Mouse (Mus musculus) midbrain, embryonic 14.5 days (tissue): ENCODE data around the gene Gm20683. TPM values are rescaled to one million over a fixed set of nuclear protein-coding genes. Genes with fewer than 3 reads are reported as not detected.

Experiments used
- ATAC-seq: fragments of 200-750 bp; cut with Nextera tagmentation; 2 replicates; pipeline ENCODE4 v1.8.0; 2017; ENCODE audit warnings: moderate number of reproducible peaks, moderate library complexity; ENCODE audit not compliant: low FRiP score, low TSS enrichment
- DNase-seq: peaks from one replicate; pipeline ENCODE4 v3.0.0-alpha.2; 2015
- H3K27ac ChIP-seq: fragments of 300-500 bp; sonication (generic); replicated peaks from 2 replicates; pipeline ENCODE4 v1.5.1; 2014; ENCODE audit warnings: mild to moderate bottlenecking, low read depth, low read length, moderate library complexity
- H3K27me3 ChIP-seq: fragments of 300-500 bp; sonication (generic); 2 replicates; pipeline ENCODE4 v1.6.1; 2014; ENCODE audit warnings: low read length, control low read depth, mixed read lengths; ENCODE audit not compliant: control insufficient read depth, insufficient read depth
- H3K36me3 ChIP-seq: fragments of 300-500 bp; sonication (generic); 2 replicates; pipeline ENCODE4 v1.6.1; 2014; ENCODE audit warnings: low read length, control low read depth; ENCODE audit not compliant: control insufficient read depth, insufficient read depth
- H3K4me1 ChIP-seq: fragments of 300-500 bp; sonication (generic); 2 replicates; pipeline ENCODE4 v1.6.1; 2014; ENCODE audit warnings: mild to moderate bottlenecking, antibody characterized with exemption, low read length, control low read depth; ENCODE audit not compliant: control insufficient read depth, insufficient read depth
- H3K4me2 ChIP-seq: fragments of 300-500 bp; sonication (generic); 2 replicates; pipeline ENCODE4 v1.6.1; 2014; ENCODE audit warnings: mild to moderate bottlenecking, low read length, moderate library complexity
- H3K4me3 ChIP-seq: fragments of 300-500 bp; sonication (generic); replicated peaks from 2 replicates; pipeline ENCODE4 v1.5.1; 2014; ENCODE audit warnings: low read depth, low read length
- H3K9ac ChIP-seq: fragments of 300-500 bp; sonication (generic); replicated peaks from 2 replicates; pipeline ENCODE4 v1.6.1; 2014; ENCODE audit warnings: mild to moderate bottlenecking, low read length, moderate library complexity
- H3K9me3 ChIP-seq: fragments of 300-500 bp; sonication (generic); 2 replicates; pipeline ENCODE4 v1.6.1; 2016; ENCODE audit warnings: low read length, control low read depth, mixed read lengths; ENCODE audit not compliant: control insufficient read depth
- WGBS: fragments of 180-500 bp; shearing (Covaris S2); extraction: QIAGEN DNeasy Blood & Tissue Kit; methylation state at CpG from one replicate; pipeline ENCODE4 v1.1.7; 2014; 5-methylcytosine and 5-hydroxymethylcytosine counted together
- polyA plus RNA-seq: library from polyadenylated mRNA; unstranded; fragments of >200 nt; fragmentation: Nextera tagmentation; extraction: Ambion mirVana; gene quantifications from 2 replicates; pipeline ENCODE4 v1.2.1, GENCODE M21; 2014

The Gm20683 gene
- polyA plus RNA-seq, 1 experiment from 2014 or later, result 8.0 TPM

GRCm38 (mm10) chr17:25880913-25881641 is 39.5 kb upstream of the Gm20683 start:
- no peaks in the 10 kb centered on the region for H3K9me3 ChIP-seq
- H3K4me1 ChIP-seq, result peaks cover 31% of the 10 kb centered on the region
- H3K36me3 ChIP-seq, result peaks cover 58% of the 10 kb centered on the region
- no peak overlapping the region for H3K4me3 ChIP-seq
- H3K9ac ChIP-seq, result peak overlapping the region; percentile 7; the same call in 1 of the 2 replicates
- 4% methylated on average over 5 of the region's 5 CpGs for WGBS
- H3K27me3 ChIP-seq, result no peaks in the 10 kb centered on the region
- peak; percentile 65 for DNase-seq
- H3K27ac ChIP-seq, result peak overlapping the region; percentile 27; the same call in 1 of the 2 replicates
- no peak overlapping the region for H3K4me2 ChIP-seq
- no peak for ATAC-seq

GRCm38 (mm10) chr17:25880196-25880910 is 38.8 kb upstream of the Gm20683 start, which contains the start of gene Wfikkn1:
Gene Wfikkn1 (minus strand): TSS chr17:25880858.
- Histone ChIP-seq H3K27me3 (no peaks in the 10 kb centered on the region), H3K4me2 (no peak within 1 kb of the TSS), H3K9me3 (no peaks in the 10 kb centered on the region), H3K9ac (peak within 1 kb of the TSS; percentile 7; the same call in 1 of the 2 replicates), H3K36me3 (peaks cover 57% of the 10 kb centered on the region), H3K4me3 (no peak within 1 kb of the TSS), H3K4me1 (peaks cover 34% of the 10 kb centered on the region), H3K27ac (peak within 1 kb of the TSS; percentile 27; the same call in 1 of the 2 replicates)
- no peak for ATAC-seq
- WGBS, result 19% methylated on average over 5 of the region's 5 CpGs
- no peak for DNase-seq

GRCm38 (mm10) chr17:25879750-25880149 is 38.2 kb upstream of the Gm20683 start:
- peaks cover 51% of the 10 kb centered on the region for H3K36me3 ChIP-seq
- no peak overlapping the region for H3K27ac ChIP-seq
- H3K4me3 ChIP-seq, result no peak overlapping the region
- no peaks in the 10 kb centered on the region for H3K9me3 ChIP-seq
- DNase-seq (no peak), ATAC-seq (no peak)
- peaks cover 34% of the 10 kb centered on the region for H3K4me1 ChIP-seq
- no peaks in the 10 kb centered on the region for H3K27me3 ChIP-seq
- no peak overlapping the region for H3K9ac ChIP-seq
- H3K4me2 ChIP-seq, result no peak overlapping the region
- 64% methylated on average over 8 of the region's 8 CpGs for WGBS

GRCm38 (mm10) chr17:25879261-25879660 is 37.7 kb upstream of the Gm20683 start:
- 40% methylated on average over 4 of the region's 4 CpGs for WGBS
- H3K4me3 ChIP-seq, result no peak overlapping the region
- no peak overlapping the region for H3K9ac ChIP-seq
- H3K27ac ChIP-seq, result no peak overlapping the region
- no peaks in the 10 kb centered on the region for H3K9me3 ChIP-seq
- peaks cover 37% of the 10 kb centered on the region for H3K4me1 ChIP-seq
- DNase-seq (peak; percentile 39), ATAC-seq (no peak)
- H3K36me3 ChIP-seq, result peaks cover 46% of the 10 kb centered on the region
- no peaks in the 10 kb centered on the region for H3K27me3 ChIP-seq
- H3K4me2 ChIP-seq, result no peak overlapping the region

- Histone ChIP-seq H3K27ac (no peak overlapping the region), H3K27me3 (no peaks in the 10 kb centered on the region), H3K36me3 (peaks cover 41% of the 10 kb centered on the region), H3K9ac (no peak overlapping the region), H3K4me2 (no peak overlapping the region), H3K9me3 (no peaks in the 10 kb centered on the region), H3K4me3 (0 out of 2 replicates have a peak overlapping the region, but pooled peaks have one; percentile 1), H3K4me1 (peaks cover 42% of the 10 kb centered on the region)
- DNase-seq (no peak), ATAC-seq (no peak)
- WGBS, result 85% methylated on average over 19 of the region's 19 CpGs
Measured at GRCm38 (mm10) chr17:25878611-25879180, 37.1 kb upstream of the Gm20683 start.

- Histone ChIP-seq H3K9ac (no peak overlapping the region), H3K27me3 (no peaks in the 10 kb centered on the region), H3K27ac (no peak overlapping the region), H3K4me1 (peaks cover 42% of the 10 kb centered on the region), H3K36me3 (peaks cover 33% of the 10 kb centered on the region), H3K9me3 (no peaks in the 10 kb centered on the region), H3K4me3 (0 out of 2 replicates have a peak overlapping the region, but pooled peaks have one; percentile 1), H3K4me2 (no peak overlapping the region)
- ATAC-seq (no peak), DNase-seq (no peak)
- WGBS, result 94% methylated on average over 32 of the region's 32 CpGs
Measured at GRCm38 (mm10) chr17:25877741-25878610, 36.4 kb upstream of the Gm20683 start.

GRCm38 (mm10) chr17:25877025-25877424 is 35.5 kb upstream of the Gm20683 start:
- H3K4me2 ChIP-seq, result peak overlapping the region; percentile 97; the same call in 1 of the 2 replicates

GRCm38 (mm10) chr17:25876347-25876915 is 34.9 kb upstream of the Gm20683 start:
- H3K27me3 ChIP-seq, result no peaks in the 10 kb centered on the region
- H3K9ac ChIP-seq, result peak overlapping the region; percentile 80
- H3K4me2 ChIP-seq, result peak overlapping the region; percentile 97
- peaks cover 36% of the 10 kb centered on the region for H3K4me1 ChIP-seq
- H3K4me3 ChIP-seq, result peak overlapping the region; percentile 75
- peak overlapping the region; percentile 94; the same call in 1 of the 2 replicates for H3K27ac ChIP-seq
- ATAC-seq (no peak), DNase-seq (no peak)
- peaks cover 21% of the 10 kb centered on the region for H3K36me3 ChIP-seq
- H3K9me3 ChIP-seq, result no peaks in the 10 kb centered on the region
- WGBS, result 56% methylated on average over 10 of the region's 10 CpGs

More at GRCm38 (mm10) chr17:25877025-25877424, 35.5 kb upstream of the Gm20683 start:
- DNase-seq (no peak), ATAC-seq (no peak)
- no peaks in the 10 kb centered on the region for H3K9me3 ChIP-seq
- no peak overlapping the region for H3K9ac ChIP-seq
- peaks cover 38% of the 10 kb centered on the region for H3K4me1 ChIP-seq
- peaks cover 25% of the 10 kb centered on the region for H3K36me3 ChIP-seq
- no peaks in the 10 kb centered on the region for H3K27me3 ChIP-seq
- 95% methylated on average over 3 of the region's 3 CpGs for WGBS
- no peak overlapping the region for H3K4me3 ChIP-seq
- H3K27ac ChIP-seq, result no peak overlapping the region
